Mouse (Mus musculus): Measurements from ENCODE around the gene Spem2. TPM values are rescaled to one million over a fixed set of nuclear protein-coding genes. Genes with fewer than 3 reads are reported as not detected.
A peak's percentile ranks its signal among the peaks of the same experiment; 100 is the strongest.
"Not testable (repeated sequence)": the region's sequence is repeated elsewhere in the genome, so short reads cannot be mapped to it uniquely, and the experiment has no call there.

The Spem2 gene
- polyA plus RNA-seq (2015; fragmentation: Nextera tagmentation; extraction: Ambion mirVana), result not detected in 2 replicates

- H3K4me2 ChIP-seq, result no peak within 1 kb of the TSS
- no peaks in the 10 kb centered on the region for H3K4me1 ChIP-seq (replicated peaks)
- H3K36me3 ChIP-seq, result no peaks in the 10 kb centered on the region
- WGBS, result 83% methylated on average over 2 of the region's 2 CpGs
- no peak within 1 kb of the TSS for H3K9ac ChIP-seq
- no peak for ATAC-seq (ENCODE audit: low read depth)
- no peak within 1 kb of the TSS for H3K4me3 ChIP-seq
- H3K9me3 ChIP-seq, result peaks cover 6% of the 10 kb centered on the region; the same call in 1 of the 2 replicates
- no peak within 1 kb of the TSS for H3K27ac ChIP-seq (replicated peaks)
- H3K27me3 ChIP-seq, result no peaks in the 10 kb centered on the region
Measured at GRCm38 (mm10) chr11:69818365-69818764, at the start of gene Spem2. Gene Spem2, minus strand, starts transcription at chr11:69818465.

DNA sequence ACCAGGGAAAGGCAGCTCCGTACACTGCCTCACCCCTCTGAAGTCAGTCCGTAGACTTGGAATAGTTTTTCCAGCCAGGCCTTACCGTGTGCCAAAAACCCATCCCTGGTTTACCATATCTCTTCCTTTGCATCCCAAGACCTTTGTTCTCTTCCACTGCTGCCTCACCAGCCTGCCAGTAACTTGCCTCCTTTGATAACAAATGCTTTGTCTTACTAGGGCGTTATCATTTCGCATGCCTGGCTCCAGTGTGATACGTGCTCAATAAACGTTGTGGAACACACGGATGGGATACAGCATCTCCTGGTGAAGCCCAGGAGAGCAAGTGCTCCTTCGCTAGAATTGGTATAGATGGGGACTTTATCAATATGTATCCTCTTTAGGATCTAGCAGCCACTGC is 49.1 kb upstream of the Spem2 start:
- H3K27ac ChIP-seq (replicated peaks), result no peak overlapping the region
- H3K27me3 ChIP-seq, result no peaks in the 10 kb centered on the region
- H3K4me3 ChIP-seq, result no peak overlapping the region
- WGBS, result 71% methylated on average over 9 of the region's 9 CpGs
- ATAC-seq (ENCODE audit: low read depth), result no peak
- no peak overlapping the region for H3K9ac ChIP-seq
- no peaks in the 10 kb centered on the region for H3K9me3 ChIP-seq
- H3K36me3 ChIP-seq, result no peaks in the 10 kb centered on the region
- H3K4me2 ChIP-seq, result no peak overlapping the region
- no peaks in the 10 kb centered on the region for H3K4me1 ChIP-seq (replicated peaks)

- Histone ChIP-seq H3K4me1 (replicated peaks) (no peaks in the 10 kb centered on the region), H3K36me3 (no peaks in the 10 kb centered on the region), H3K27me3 (no peaks in the 10 kb centered on the region), H3K4me2 (no peak overlapping the region), H3K4me3 (no peak overlapping the region), H3K9ac (no peak overlapping the region), H3K9me3 (no peaks in the 10 kb centered on the region), H3K27ac (replicated peaks) (no peak overlapping the region)
- no peak for ATAC-seq (ENCODE audit: low read depth)
- 75% methylated on average over 9 of the region's 9 CpGs for WGBS
Measured at GRCm38 (mm10) chr11:69865561-69865960, 47.3 kb upstream of the Spem2 start.

GRCm38 (mm10) chr11:69864138-69864860 is 46.0 kb upstream of the Spem2 start:
- H3K27me3 ChIP-seq, result peaks cover 7% of the 10 kb centered on the region
- ATAC-seq (ENCODE audit: low read depth), result no peak
- no peak overlapping the region for H3K4me2 ChIP-seq
- WGBS, result 53% methylated on average over 8 of the region's 8 CpGs
- no peaks in the 10 kb centered on the region for H3K9me3 ChIP-seq
- no peak overlapping the region for H3K4me3 ChIP-seq
- no peak overlapping the region for H3K9ac ChIP-seq
- no peak overlapping the region for H3K27ac ChIP-seq (replicated peaks)
- no peaks in the 10 kb centered on the region for H3K4me1 ChIP-seq (replicated peaks)
- no peaks in the 10 kb centered on the region for H3K36me3 ChIP-seq

GRCm38 (mm10) chr11:69863729-69864128 is 45.5 kb upstream of the Spem2 start:
- not testable (repeated sequence) for H3K9me3 ChIP-seq; H3K4me3 ChIP-seq; H3K36me3 ChIP-seq; H3K9ac ChIP-seq; H3K4me1 ChIP-seq (replicated peaks); H3K27ac ChIP-seq (replicated peaks); ATAC-seq (ENCODE audit: low read depth); H3K4me2 ChIP-seq
- H3K27me3 ChIP-seq, result peaks cover 13% of the 10 kb centered on the region
- 79% methylated on average over 3 of the region's 3 CpGs for WGBS

DNA sequence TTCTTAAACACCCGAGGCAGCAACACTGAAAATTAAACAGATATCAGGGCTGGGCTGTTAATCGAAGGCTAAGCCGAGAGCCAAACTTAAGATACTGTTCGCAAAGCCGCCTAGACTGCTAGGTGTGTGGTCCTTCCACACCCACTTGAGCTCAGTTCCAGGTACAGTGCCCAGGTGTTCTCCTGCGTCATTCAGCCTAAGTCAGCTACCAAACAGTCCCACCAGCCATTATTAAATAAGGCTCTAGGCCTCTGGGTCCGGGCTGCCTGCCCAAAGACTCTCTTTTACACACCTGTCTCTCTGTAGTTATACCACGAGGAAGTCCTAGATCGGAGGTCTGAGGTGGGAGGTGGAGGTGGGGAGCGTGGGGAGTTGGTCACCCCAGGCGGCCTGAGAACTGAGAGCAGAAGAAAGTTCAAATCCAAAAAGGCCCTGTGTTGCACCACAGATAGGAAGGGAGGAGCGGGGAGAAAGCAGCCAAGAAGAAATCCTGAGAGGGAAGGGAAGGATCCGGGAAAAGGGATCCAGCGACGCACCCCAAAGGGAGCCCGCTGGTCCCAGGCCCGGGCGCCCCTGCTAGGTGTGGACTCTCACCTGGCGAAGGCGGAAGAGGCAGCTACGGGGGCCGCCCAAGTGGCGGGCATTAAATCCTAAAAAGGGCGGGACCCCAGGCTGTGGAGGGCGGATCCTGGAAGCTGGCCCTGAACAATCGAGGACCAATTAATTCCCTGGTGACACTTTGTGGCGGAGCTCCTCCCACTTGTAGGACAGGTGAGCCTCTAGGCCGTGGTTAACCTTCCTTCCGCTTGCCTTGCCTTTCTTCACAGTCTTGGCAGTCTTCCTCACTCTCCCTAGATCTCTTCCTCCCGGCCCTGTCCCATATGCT is 40.1 kb upstream of the Spem2 start, which contains the start of gene Tnk1:
TSS of gene Tnk1 (minus strand) at position 618 of the 886 bp plus-strand sequence.
- no peak within 1 kb of the TSS for H3K27ac ChIP-seq (replicated peaks)
- H3K36me3 ChIP-seq, result no peaks in the 10 kb centered on the region
- H3K9me3 ChIP-seq, result no peaks in the 10 kb centered on the region
- H3K4me2 ChIP-seq, result no peak within 1 kb of the TSS
- no peak within 1 kb of the TSS for H3K4me3 ChIP-seq
- no peak for ATAC-seq (ENCODE audit: low read depth)
- no peak within 1 kb of the TSS for H3K9ac ChIP-seq
- H3K27me3 ChIP-seq, result peaks cover 31% of the 10 kb centered on the region
- H3K4me1 ChIP-seq (replicated peaks), result peaks cover 7% of the 10 kb centered on the region
- 19% methylated on average over 30 of the region's 30 CpGs for WGBS

- WGBS, result 23% methylated on average over 16 of the region's 16 CpGs
Measured at GRCm38 (mm10) chr11:69855347-69855746, 37.1 kb upstream of the Spem2 start.

GRCm38 (mm10) chr11:69854680-69855079 is 36.4 kb upstream of the Spem2 start:
- Histone ChIP-seq H3K9me3 (no peaks in the 10 kb centered on the region), H3K4me3 (no peak overlapping the region), H3K27me3 (peaks cover 26% of the 10 kb centered on the region), H3K4me2 (no peak overlapping the region), H3K36me3 (peaks cover 31% of the 10 kb centered on the region), H3K4me1 (replicated peaks) (peaks cover 25% of the 10 kb centered on the region), H3K27ac (replicated peaks) (no peak overlapping the region), H3K9ac (no peak overlapping the region)
- no peak for ATAC-seq (ENCODE audit: low read depth)
- WGBS, result 89% methylated on average over 10 of the region's 10 CpGs

More at GRCm38 (mm10) chr11:69855347-69855746, 37.1 kb upstream of the Spem2 start:
- Histone ChIP-seq H3K4me3 (no peak overlapping the region), H3K4me1 (replicated peaks) (peaks cover 18% of the 10 kb centered on the region), H3K4me2 (0 out of 2 replicates have a peak overlapping the region, but pooled peaks have one; percentile 7), H3K9me3 (no peaks in the 10 kb centered on the region), H3K9ac (no peak overlapping the region), H3K27ac (replicated peaks) (no peak overlapping the region), H3K27me3 (peaks cover 31% of the 10 kb centered on the region), H3K36me3 (peaks cover 24% of the 10 kb centered on the region)
- peak; percentile 60; the same call in 1 of the 2 replicates for ATAC-seq (ENCODE audit: low read depth)

DNA sequence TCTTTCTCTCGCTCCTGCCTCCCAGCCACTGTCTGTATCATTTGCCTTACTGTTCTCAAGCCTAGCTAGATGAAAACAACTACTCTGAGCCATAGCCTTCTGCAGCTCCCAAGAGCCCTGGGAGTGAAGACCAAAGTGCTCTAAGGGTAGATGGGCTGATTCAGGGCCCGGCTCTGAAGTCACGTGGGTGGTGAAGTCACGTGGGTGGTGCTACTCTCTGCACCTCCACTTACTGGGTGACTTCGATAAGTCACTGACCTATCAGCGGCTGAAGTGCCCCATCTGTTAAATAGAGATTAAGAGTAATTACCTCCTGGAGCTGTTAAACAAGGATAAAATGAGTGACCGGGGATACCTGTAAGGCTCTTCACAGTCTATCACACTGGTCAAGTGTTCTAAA is 35.7 kb upstream of the Spem2 start:
- H3K9me3 ChIP-seq, result no peaks in the 10 kb centered on the region
- H3K4me3 ChIP-seq, result no peak overlapping the region
- H3K9ac ChIP-seq, result no peak overlapping the region
- H3K4me2 ChIP-seq, result no peak overlapping the region
- peaks cover 29% of the 10 kb centered on the region for H3K4me1 ChIP-seq (replicated peaks)
- ATAC-seq (ENCODE audit: low read depth), result no peak
- H3K27me3 ChIP-seq, result peaks cover 20% of the 10 kb centered on the region
- 82% methylated on average over 7 of the region's 7 CpGs for WGBS
- H3K36me3 ChIP-seq, result peaks cover 37% of the 10 kb centered on the region
- no peak overlapping the region for H3K27ac ChIP-seq (replicated peaks)

- no peaks in the 10 kb centered on the region for H3K9me3 ChIP-seq
- no peak overlapping the region for H3K4me2 ChIP-seq
- H3K4me3 ChIP-seq, result no peak overlapping the region
- no peak overlapping the region for H3K27ac ChIP-seq (replicated peaks)
- no peak overlapping the region for H3K9ac ChIP-seq
- H3K27me3 ChIP-seq, result no peaks in the 10 kb centered on the region
- peaks cover 55% of the 10 kb centered on the region for H3K4me1 ChIP-seq (replicated peaks)
- ATAC-seq (ENCODE audit: low read depth), result no peak
- WGBS, result 70% methylated on average over 8 of the region's 8 CpGs
- H3K36me3 ChIP-seq, result peaks cover 48% of the 10 kb centered on the region
Measured at GRCm38 (mm10) chr11:69850754-69851153, 32.5 kb upstream of the Spem2 start.

DNA sequence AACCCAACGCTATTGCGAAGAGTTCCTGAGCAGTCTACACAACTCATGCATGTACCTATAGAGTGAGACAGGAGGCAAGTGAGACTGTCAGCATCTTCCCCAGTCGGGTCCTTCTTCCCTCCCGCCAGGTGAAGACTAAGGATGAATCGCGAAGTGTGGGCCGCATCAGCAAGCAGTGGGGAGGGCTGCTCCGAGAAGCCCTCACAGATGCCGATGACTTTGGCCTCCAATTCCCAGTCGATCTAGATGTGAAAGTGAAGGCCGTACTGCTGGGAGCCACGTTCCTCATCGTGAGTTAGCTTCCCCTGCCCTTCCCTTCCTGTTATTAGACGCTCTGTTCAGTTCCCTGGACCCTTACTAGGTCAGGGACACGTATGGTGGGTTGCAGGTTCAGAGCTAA is 31.6 kb upstream of the Spem2 start:
- Histone ChIP-seq H3K4me2 (no peak overlapping the region), H3K36me3 (peaks cover 48% of the 10 kb centered on the region), H3K4me3 (no peak overlapping the region), H3K4me1 (replicated peaks) (peaks cover 58% of the 10 kb centered on the region), H3K27me3 (no peaks in the 10 kb centered on the region), H3K9me3 (no peaks in the 10 kb centered on the region), H3K27ac (replicated peaks) (no peak overlapping the region), H3K9ac (no peak overlapping the region)
- ATAC-seq (ENCODE audit: low read depth), result no peak
- 95% methylated on average over 15 of the region's 15 CpGs for WGBS

- no peak overlapping the region for H3K9ac ChIP-seq
- no peak overlapping the region for H3K27ac ChIP-seq (replicated peaks)
- no peak for ATAC-seq (ENCODE audit: low read depth)
- no peak overlapping the region for H3K4me3 ChIP-seq
- H3K9me3 ChIP-seq, result no peaks in the 10 kb centered on the region
- 91% methylated on average over 9 of the region's 9 CpGs for WGBS
- H3K27me3 ChIP-seq, result no peaks in the 10 kb centered on the region
- H3K4me1 ChIP-seq (replicated peaks), result peaks cover 58% of the 10 kb centered on the region
- H3K36me3 ChIP-seq, result peaks cover 48% of the 10 kb centered on the region
- no peak overlapping the region for H3K4me2 ChIP-seq
Measured at GRCm38 (mm10) chr11:69849128-69849527, 30.9 kb upstream of the Spem2 start.
